Mouse (Mus musculus) forebrain, embryonic 11.5 days (tissue): ENCODE results near the gene Chtf18. TPM values are rescaled to one million over a fixed set of nuclear protein-coding genes. Genes with fewer than 3 reads are reported as not detected.
"Not testable (repeated sequence)": the region's sequence is repeated elsewhere in the genome, so short reads cannot be mapped to it uniquely, and the experiment has no call there.

Source experiments
- ATAC-seq: fragments of 200-750 bp; cut with Nextera tagmentation; replicated peaks from 2 replicates; pipeline ENCODE4 v1.8.0; 2017; ENCODE audit warnings: moderate TSS enrichment; ENCODE audit not compliant: low FRiP score
- DNase-seq: peaks from one replicate; pipeline ENCODE4 v3.0.0-alpha.2; 2017; ENCODE audit warnings: low spot score
- H3K27ac ChIP-seq: fragments of 300-500 bp; sonication (generic); 2 replicates; pipeline ENCODE4 v1.5.1; 2014; ENCODE audit warnings: low read depth, low read length
- H3K27me3 ChIP-seq: fragments of 300-500 bp; sonication (generic); 2 replicates; pipeline ENCODE4 v1.6.1; 2014; ENCODE audit warnings: mild to moderate bottlenecking, low read length, mixed read lengths; ENCODE audit not compliant: control insufficient read depth, insufficient read depth
- H3K36me3 ChIP-seq: fragments of 300-500 bp; sonication (generic); 2 replicates; pipeline ENCODE4 v1.6.1; 2014; ENCODE audit warnings: mild to moderate bottlenecking, low read length, moderate library complexity, mixed read lengths; ENCODE audit not compliant: control insufficient read depth, insufficient read depth
- H3K4me1 ChIP-seq: fragments of 300-500 bp; sonication (generic); replicated peaks from 2 replicates; pipeline ENCODE4 v1.6.1; 2014; ENCODE audit warnings: low read length, mixed read lengths; ENCODE audit not compliant: control insufficient read depth, insufficient read depth
- H3K4me2 ChIP-seq: fragments of 300-500 bp; sonication (generic); 2 replicates; pipeline ENCODE4 v1.6.1; 2014; ENCODE audit warnings: low read depth, mild to moderate bottlenecking, low read length, moderate library complexity, mixed read lengths; ENCODE audit not compliant: severe bottlenecking
- H3K4me3 ChIP-seq: fragments of 300-500 bp; sonication (generic); 2 replicates; pipeline ENCODE4 v1.5.1; 2014; ENCODE audit warnings: low read depth, low read length
- H3K9ac ChIP-seq: fragments of 300-500 bp; sonication (generic); 2 replicates; pipeline ENCODE4 v1.6.1; 2014; ENCODE audit warnings: low read length
- H3K9me3 ChIP-seq: fragments of 300-500 bp; sonication (generic); 2 replicates; pipeline ENCODE4 v1.6.1; 2016; ENCODE audit warnings: low read length, mixed read lengths; ENCODE audit not compliant: control insufficient read depth
- WGBS: fragments of 180-500 bp; shearing (Covaris S2); extraction: QIAGEN DNeasy Blood & Tissue Kit; methylation state at CpG from one replicate; pipeline ENCODE4 v1.1.7; 2014; 5-methylcytosine and 5-hydroxymethylcytosine counted together
- polyA plus RNA-seq: library from polyadenylated mRNA; unstranded; fragments of >200 nt; fragmentation: Nextera tagmentation; extraction: Ambion mirVana; gene quantifications from 2 replicates; pipeline ENCODE4 v1.2.1, GENCODE M21; 2014

Chtf18 gene
- polyA plus RNA-seq, 1 experiment from 2014 or later: 36.0 TPM

DNA sequence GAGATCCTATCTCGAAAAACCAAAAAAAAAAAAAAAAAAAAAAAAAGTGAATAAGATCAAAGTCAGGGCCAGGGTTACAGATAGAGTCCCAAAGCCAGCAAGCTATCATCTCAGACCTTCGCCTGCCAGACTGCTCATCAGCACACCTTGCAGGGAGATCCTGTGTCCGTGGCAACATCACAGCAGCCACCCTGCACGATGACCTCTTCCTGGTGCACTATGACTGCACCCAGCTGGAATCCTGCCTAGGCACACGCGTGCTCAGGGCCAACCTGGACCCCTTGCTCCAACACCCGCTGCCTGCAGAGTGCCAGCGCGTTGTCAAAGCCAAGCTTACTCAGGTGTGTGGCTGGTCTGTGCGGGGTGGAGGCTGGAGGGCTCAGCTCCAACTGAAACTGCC is 17.1 kb upstream of the Chtf18 start:
- WGBS: 83% methylated on average over 10 of the region's 10 CpGs
- ATAC-seq (no peak), DNase-seq (no peak)
- no peak overlapping the region for H3K9ac ChIP-seq
- H3K4me2 ChIP-seq: no peak overlapping the region
- no peaks in the 10 kb centered on the region for H3K27me3 ChIP-seq
- no peak overlapping the region for H3K4me3 ChIP-seq
- H3K27ac ChIP-seq: no peak overlapping the region
- H3K9me3 ChIP-seq: no peaks in the 10 kb centered on the region
- H3K36me3 ChIP-seq: no peaks in the 10 kb centered on the region
- H3K4me1 ChIP-seq: no peaks in the 10 kb centered on the region

DNA sequence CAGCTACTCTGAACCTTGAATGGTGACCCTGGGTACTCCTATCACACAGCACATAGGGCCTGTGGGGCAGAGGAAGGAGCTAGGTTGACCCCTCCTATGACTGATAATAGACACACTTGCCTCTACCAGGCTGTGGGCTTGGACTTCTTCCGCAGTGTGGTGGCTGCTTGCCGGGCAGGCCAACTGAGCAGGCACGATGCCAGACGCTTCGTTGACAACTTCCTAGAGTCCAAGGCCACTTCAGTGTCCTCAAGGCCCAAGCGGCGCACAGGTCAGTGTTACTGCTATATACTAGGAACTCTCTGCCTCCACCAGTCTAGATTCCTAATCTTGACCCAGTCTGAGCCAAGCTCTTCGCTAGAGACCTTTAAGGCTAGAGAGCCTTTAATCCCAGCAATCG is 16.6 kb upstream of the Chtf18 start:
- DNase-seq (no peak), ATAC-seq (no peak)
- WGBS: 95% methylated on average over 9 of the region's 9 CpGs
- Histone ChIP-seq H3K36me3 (no peaks in the 10 kb centered on the region), H3K9me3 (no peaks in the 10 kb centered on the region), H3K27ac (no peak overlapping the region), H3K4me1 (no peaks in the 10 kb centered on the region), H3K4me2 (no peak overlapping the region), H3K27me3 (no peaks in the 10 kb centered on the region), H3K4me3 (no peak overlapping the region), H3K9ac (no peak overlapping the region)

DNA sequence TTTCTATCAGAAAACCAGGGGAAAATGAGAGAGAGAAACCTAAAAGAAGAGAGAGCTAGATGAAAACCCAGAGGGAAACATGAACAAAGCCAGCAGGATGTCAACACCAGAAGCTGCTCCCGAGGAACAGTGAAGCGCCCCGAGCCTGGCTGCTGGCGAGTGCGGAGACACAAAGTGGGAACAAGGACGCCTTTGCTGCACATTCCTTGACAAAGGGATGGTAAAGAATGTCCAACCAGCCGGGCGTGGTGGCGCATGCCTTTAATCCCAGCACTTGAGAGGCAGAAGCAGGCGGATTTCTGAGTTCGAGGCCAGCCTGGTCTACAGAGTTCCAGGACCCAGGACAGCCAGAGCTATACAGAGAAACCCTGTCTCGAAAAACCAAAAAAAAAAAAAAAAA is 14.3 kb upstream of the Chtf18 start:
- H3K9me3 ChIP-seq, ATAC-seq, H3K27me3 ChIP-seq, H3K4me1 ChIP-seq, DNase-seq, H3K27ac ChIP-seq, H3K4me3 ChIP-seq, H3K4me2 ChIP-seq, H3K36me3 ChIP-seq, H3K9ac ChIP-seq: not testable (repeated sequence)
- 75% methylated on average over 12 of the region's 12 CpGs for WGBS

- Histone ChIP-seq H3K4me1 (no peaks in the 10 kb centered on the region), H3K27me3 (no peaks in the 10 kb centered on the region), H3K27ac (no peak overlapping the region), H3K9me3 (no peaks in the 10 kb centered on the region), H3K4me2 (no peak overlapping the region), H3K36me3 (no peaks in the 10 kb centered on the region), H3K9ac (no peak overlapping the region), H3K4me3 (no peak overlapping the region)
- ATAC-seq (no peak), DNase-seq (no peak)
- WGBS: 84% methylated on average over 7 of the region's 7 CpGs
These were observed 11.6 kb upstream of the Chtf18 start for GRCm38 (mm10) chr17:25738861-25739260.

DNA sequence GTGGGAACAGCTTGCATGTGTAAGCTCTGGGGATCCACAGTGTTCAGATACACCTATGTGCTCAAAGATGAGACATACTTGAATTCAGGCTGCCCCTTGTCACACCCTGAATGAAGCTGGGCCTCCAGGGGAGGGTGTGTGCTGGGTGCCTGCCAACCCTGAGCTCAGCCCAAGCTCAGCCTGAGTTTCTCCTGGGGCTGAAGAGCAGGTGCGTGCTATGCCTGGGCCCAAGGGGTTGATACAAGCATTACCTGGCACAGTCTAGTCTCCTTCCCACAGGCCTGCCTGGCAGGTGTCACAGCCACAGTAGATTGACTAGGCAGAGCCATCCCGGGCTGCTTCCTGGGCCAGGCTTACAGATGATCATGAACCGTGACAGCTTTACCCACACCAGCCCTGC is 8.5 kb upstream of the Chtf18 start, which contains the start of gene Mslnl:
Gene Mslnl (plus strand): TSS at position 298 of the 400 bp plus-strand sequence.
- no peak within 1 kb of the TSS for H3K4me2 ChIP-seq
- no peak for DNase-seq
- ATAC-seq: no peak
- whole genome bisulfite sequencing: 84% methylated on average over 3 of the region's 3 CpGs
- no peaks in the 10 kb centered on the region for H3K9me3 ChIP-seq
- H3K36me3 ChIP-seq: no peaks in the 10 kb centered on the region
- no peak within 1 kb of the TSS for H3K9ac ChIP-seq
- no peaks in the 10 kb centered on the region for H3K27me3 ChIP-seq
- H3K27ac ChIP-seq: no peak within 1 kb of the TSS
- H3K4me1 ChIP-seq: no peaks in the 10 kb centered on the region
- no peak within 1 kb of the TSS for H3K4me3 ChIP-seq

GRCm38 (mm10) chr17:25735246-25735645 is 8.0 kb upstream of the Chtf18 start:
- H3K4me2 ChIP-seq: no peak overlapping the region
- no peaks in the 10 kb centered on the region for H3K36me3 ChIP-seq
- no peaks in the 10 kb centered on the region for H3K9me3 ChIP-seq
- no peak for ATAC-seq
- H3K4me1 ChIP-seq: no peaks in the 10 kb centered on the region
- no peak overlapping the region for H3K9ac ChIP-seq
- H3K4me3 ChIP-seq: no peak overlapping the region
- DNase-seq: no peak
- no peaks in the 10 kb centered on the region for H3K27me3 ChIP-seq
- H3K27ac ChIP-seq: no peak overlapping the region
- 87% methylated on average over 5 of the region's 5 CpGs for WGBS

GRCm38 (mm10) chr17:25732082-25732481 is 4.9 kb upstream of the Chtf18 start:
- no peaks in the 10 kb centered on the region for H3K27me3 ChIP-seq
- ATAC-seq (no peak), DNase-seq (peak; percentile 94)
- peaks cover 7% of the 10 kb centered on the region for H3K4me1 ChIP-seq
- no peak overlapping the region for H3K27ac ChIP-seq
- H3K36me3 ChIP-seq: no peaks in the 10 kb centered on the region
- H3K4me3 ChIP-seq: no peak overlapping the region
- H3K9ac ChIP-seq: no peak overlapping the region
- H3K9me3 ChIP-seq: no peaks in the 10 kb centered on the region
- no peak overlapping the region for H3K4me2 ChIP-seq
- 21% methylated on average over 2 of the region's 2 CpGs for WGBS

DNA sequence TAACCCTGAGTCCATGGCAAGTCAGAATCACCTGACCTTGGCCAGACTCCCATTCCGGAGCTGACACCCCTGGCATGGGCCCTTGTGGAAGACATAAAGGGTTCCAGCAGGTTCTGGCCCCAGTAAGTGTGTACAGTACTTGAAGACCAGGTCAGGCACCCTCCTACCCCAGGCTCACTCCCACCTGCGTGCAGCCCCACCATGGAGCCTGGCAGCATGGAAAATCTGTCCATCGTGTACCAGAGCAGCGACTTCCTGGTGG is 721 bp upstream of the Chtf18 start:
- ATAC-seq: 0 out of 2 replicates have a peak, but pooled peaks have one; percentile 7
- Histone ChIP-seq H3K27ac (no peak overlapping the region), H3K4me3 (peak overlapping the region; percentile 55), H3K4me2 (peak overlapping the region; percentile 86), H3K36me3 (no peaks in the 10 kb centered on the region), H3K9me3 (no peaks in the 10 kb centered on the region), H3K9ac (peak overlapping the region; percentile 72), H3K27me3 (no peaks in the 10 kb centered on the region), H3K4me1 (peaks cover 17% of the 10 kb centered on the region)
- no peak for DNase-seq
- 25% methylated on average over 4 of the region's 4 CpGs for WGBS

GRCm38 (mm10) chr17:25725264-25725663 is 2.0 kb downstream of the Chtf18 start:
- H3K36me3 ChIP-seq: no peaks in the 10 kb centered on the region; the same call in 1 of the 2 replicates
- ATAC-seq (no peak), DNase-seq (no peak)
- no peak overlapping the region for H3K9ac ChIP-seq
- no peak overlapping the region for H3K4me3 ChIP-seq
- H3K4me1 ChIP-seq: peaks cover 17% of the 10 kb centered on the region
- no peaks in the 10 kb centered on the region for H3K27me3 ChIP-seq
- no peaks in the 10 kb centered on the region for H3K9me3 ChIP-seq
- H3K4me2 ChIP-seq: no peak overlapping the region
- WGBS: 84% methylated on average over 6 of the region's 6 CpGs
- no peak overlapping the region for H3K27ac ChIP-seq
